Mouse (Mus musculus) cerebellum, postnatal 14 days (tissue): ENCODE results near the gene Dera.

Experiments
- DNase-seq, 2 experiments: peaks; one replicate each; pipeline ENCODE4 v3.0.0; 2021; ENCODE audit warnings: mixed read lengths in 2 of 2

Gene Dera

GRCm38 (mm10) chr6:137807296-137807695, 53.0 kb downstream of the Dera start:
- DNase-seq: no peak

- DNase-seq: no peak
These were observed 54.4 kb downstream of the Dera start for GRCm38 (mm10) chr6:137808706-137809105.

- DNase-seq: no peak
These were observed 55.8 kb downstream of the Dera start for GRCm38 (mm10) chr6:137810136-137810535.

GRCm38 (mm10) chr6:137814006-137814405, 59.7 kb downstream of the Dera start:
- no peak for DNase-seq

GRCm38 (mm10) chr6:137816508-137816907, 62.2 kb downstream of the Dera start:
- DNase-seq: no peak

- DNase-seq: peak; percentile 14 to 27
These were observed 68.2 kb downstream of the Dera start for GRCm38 (mm10) chr6:137822550-137822949.

- DNase-seq: no peak
These were observed 70.0 kb downstream of the Dera start for GRCm38 (mm10) chr6:137824046-137825021.

GRCm38 (mm10) chr6:137825022-137825613, 70.8 kb downstream of the Dera start:
- DNase-seq: no peak

- DNase-seq: no peak
These were observed 74.9 kb downstream of the Dera start for GRCm38 (mm10) chr6:137829056-137829776.

GRCm38 (mm10) chr6:137836799-137837198, 82.5 kb downstream of the Dera start:
- DNase-seq: no peak

- no peak for DNase-seq
These were observed 89.0 kb downstream of the Dera start for GRCm38 (mm10) chr6:137843337-137843736.

- DNase-seq: no peak
These were observed 103.2 kb downstream of the Dera start for GRCm38 (mm10) chr6:137857198-137858194.

GRCm38 (mm10) chr6:137869903-137870580, 115.7 kb downstream of the Dera start:
- DNase-seq: no peak

GRCm38 (mm10) chr6:137870667-137871066, 116.3 kb downstream of the Dera start:
- DNase-seq: no peak

- peak; percentile 64 to 75 for DNase-seq
These were observed 117.8 kb downstream of the Dera start for GRCm38 (mm10) chr6:137872055-137872735.

- DNase-seq: peak in 1 of 2 experiments; percentile 2
These were observed 120.3 kb downstream of the Dera start for GRCm38 (mm10) chr6:137874471-137875244.

GRCm38 (mm10) chr6:137885644-137886043, 131.3 kb downstream of the Dera start:
- DNase-seq: no peak

GRCm38 (mm10) chr6:137886210-137886979, 132.0 kb downstream of the Dera start:
- no peak for DNase-seq

- no peak for DNase-seq
These were observed 132.9 kb downstream of the Dera start for GRCm38 (mm10) chr6:137887258-137887657.
